ENCODE assay signal across 21 mouse cellular contexts in the genomic region with DNA sequence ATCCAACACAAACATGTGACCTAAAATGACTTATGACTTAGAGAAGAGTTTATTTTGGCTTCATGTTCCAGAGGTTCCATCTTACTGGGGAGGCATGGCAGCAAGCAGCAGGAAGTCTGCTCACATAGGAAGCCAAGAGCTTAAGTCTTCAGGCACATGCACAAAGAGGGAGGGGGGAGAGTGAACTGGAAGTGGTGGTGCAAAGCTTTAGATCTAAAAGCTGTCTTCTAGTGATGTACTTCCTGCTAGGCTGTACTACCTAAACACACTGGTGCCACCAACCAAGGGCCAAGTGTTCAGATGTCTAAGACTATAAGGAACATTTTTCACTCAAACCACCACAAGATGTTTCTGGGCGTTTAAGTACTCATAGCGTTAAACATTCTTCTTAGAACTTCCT. TPM values are rescaled to one million over a fixed set of nuclear protein-coding genes. Genes with fewer than 3 reads are reported as not detected.
DNase-seq lines count a peak whose midpoint lies in the region; ATAC-seq and TF ChIP-seq lines count a peak whose summit lies in the region.
"Had no signal": no experiment of that assay in that cellular context is flagged by ENCODE, and none has a peak within 500 bp of the region (broad histone marks: within the 10 kb centered on the region; RNA-seq: fewer than 3 reads in every experiment).

No protein-coding gene starts in this region.

- H3K27ac ChIP-seq in kidney, postnatal 0 days, result no peak overlapping the region
- no peak overlapping the region for H3K27ac ChIP-seq in thymus, adult 2 months (ENCODE audit: control insufficient read depth, insufficient read depth, low read length)
- H3K27ac ChIP-seq: forebrain, embryonic 12.5 days; heart, embryonic 15.5 days; limb, embryonic 13.5 days; liver, embryonic 13.5 days had no signal

- no peak overlapping the region for H3K9ac ChIP-seq in kidney, postnatal 0 days (ENCODE audit: low read depth, low read length)
- H3K9ac ChIP-seq: forebrain, embryonic 12.5 days; heart, embryonic 15.5 days; limb, embryonic 13.5 days; liver, embryonic 13.5 days; lung, embryonic 14.5 days had no signal

- no peaks in the 10 kb centered on the region for H3K36me3 ChIP-seq in kidney, postnatal 0 days (ENCODE audit: insufficient read depth, low read length)
- H3K36me3 ChIP-seq in thymus, adult 2 months (ENCODE audit: control insufficient read depth, insufficient read depth, low read length), result no peaks in the 10 kb centered on the region
- H3K36me3 ChIP-seq: heart, embryonic 15.5 days; liver, embryonic 13.5 days had no signal

- H3K4me1 ChIP-seq in kidney, postnatal 0 days (replicated peaks; ENCODE audit: insufficient read depth, low read length), result no peaks in the 10 kb centered on the region
- no peaks in the 10 kb centered on the region for H3K4me1 ChIP-seq in thymus, adult 2 months (replicated peaks; ENCODE audit: control insufficient read depth, insufficient read depth, low read length)
- H3K4me1 ChIP-seq: forebrain, embryonic 12.5 days; limb, embryonic 13.5 days; liver, embryonic 13.5 days had no signal

- no peak overlapping the region for H3K4me2 ChIP-seq in kidney, postnatal 0 days (ENCODE audit: low read length)
- H3K4me2 ChIP-seq: forebrain, embryonic 12.5 days; heart, embryonic 15.5 days; limb, embryonic 13.5 days; liver, embryonic 13.5 days; lung, embryonic 14.5 days had no signal

- no peaks in the 10 kb centered on the region for H3K9me3 ChIP-seq in kidney, postnatal 0 days (replicated peaks; ENCODE audit: low read length)
- H3K9me3 ChIP-seq: forebrain, embryonic 12.5 days; heart, embryonic 15.5 days; limb, embryonic 13.5 days; liver, embryonic 13.5 days had no signal

- TF ChIP-seq POLR2A in thymus, adult 2 months (IDR thresholded peaks at IDR 0.05; ENCODE audit: control insufficient read depth, extremely low read depth, insufficient read depth, low read length, poor library complexity), result no peak

- H3K4me3 ChIP-seq in kidney, postnatal 0 days (replicated peaks; ENCODE audit: low read depth, low read length), result no peak overlapping the region
- H3K4me3 ChIP-seq in thymus, adult 2 months (ENCODE audit: control insufficient read depth, insufficient read depth, low read length), result no peak overlapping the region
- H3K4me3 ChIP-seq: forebrain, embryonic 12.5 days; heart, embryonic 15.5 days; limb, embryonic 13.5 days; liver, embryonic 13.5 days had no signal

- no peak for TF ChIP-seq CTCF in kidney, postnatal 0 days (IDR thresholded peaks at IDR 0.05; ENCODE audit: low read depth)
- no peak for TF ChIP-seq CTCF in thymus, adult 2 months (IDR thresholded peaks at IDR 0.05; ENCODE audit: borderline replicate concordance, control insufficient read depth, extremely low read depth, insufficient read depth, low read length, poor library complexity)

- peak; percentile 61 for DNase-seq in kidney, postnatal 0 days (ENCODE audit: low spot score)
- no peak for DNase-seq in kidney, postnatal 4 days
- DNase-seq in T-cell, adult 2 months (ENCODE audit: low spot score), result peak; percentile 58
- peak; percentile 28 for DNase-seq in thymus, adult 2 months
- DNase-seq in retina, embryonic 14.5 days (ENCODE audit: low spot score), result no peak
- no peak for DNase-seq in spleen, postnatal 14 days (ENCODE audit: low spot score in 2 of 2)
- DNase-seq in right cerebral cortex, postnatal 14 days, result no peak
- DNase-seq: adrenal gland, adult 8-10 months; cerebellum, adult 9-11 months; gastrocnemius, postnatal 10 days; heart, adult 11 months; kidney, postnatal 36 days; liver, embryonic 13.5 days; lung, embryonic 14.5 days; lung, postnatal 4 days; retina, postnatal 1 day; right cerebral cortex, postnatal 4 days had no signal

- ATAC-seq in kidney, postnatal 0 days (replicated peaks; ENCODE audit: low FRiP score, low read depth), result no peak
- ATAC-seq: midbrain, embryonic 16.5 days had no signal

- WGBS in kidney, postnatal 0 days, result 87% methylated on average over 2 of the region's 2 CpGs
- WGBS in thymus, adult 2 months, result 90% methylated on average over 2 of the region's 2 CpGs

- H3K27me3 ChIP-seq in kidney, postnatal 0 days (ENCODE audit: insufficient read depth, low read length), result no peaks in the 10 kb centered on the region
- no peaks in the 10 kb centered on the region for H3K27me3 ChIP-seq in thymus, adult 2 months (ENCODE audit: control insufficient read depth, insufficient read depth, low read length)
- H3K27me3 ChIP-seq: forebrain, embryonic 12.5 days; heart, embryonic 15.5 days; limb, embryonic 13.5 days; liver, embryonic 13.5 days had no signal

RNA-seq across cellular contexts. Expression of a gene that starts 48.3 kb away (rescaled TPM):
- polyA plus RNA-seq in kidney, postnatal 0 days (2015; fragmentation: Nextera tagmentation; extraction: Ambion mirVana), result 42.5 and 44.6 TPM in 2 replicates
- 0.80 and 1.3 TPM in 2 replicates for polyA plus RNA-seq in thymus, adult 2 months (2012; rRNA removed)

Comparison
In these comparisons a context has a peak if more than half of its experiments do, and no peak if none do; other contexts are left out.
1. DNase-seq: peak in kidney, postnatal 0 days (single experiment), T-cell, adult 2 months (single experiment) and thymus, adult 2 months (single experiment); none in kidney, postnatal 4 days (0 of 2), retina, embryonic 14.5 days (single experiment), spleen, postnatal 14 days (0 of 2) and right cerebral cortex, postnatal 14 days (single experiment).
2. RNA of a gene that starts 48.3 kb away (polyA plus RNA-seq): 42.5 to 44.6 TPM in kidney, postnatal 0 days; 0.80 to 1.3 TPM in thymus, adult 2 months; every median in the first group is over 10 times any median in the second.